Mouse (Mus musculus): ENCODE measurements around the gene Klk4.

DNA sequence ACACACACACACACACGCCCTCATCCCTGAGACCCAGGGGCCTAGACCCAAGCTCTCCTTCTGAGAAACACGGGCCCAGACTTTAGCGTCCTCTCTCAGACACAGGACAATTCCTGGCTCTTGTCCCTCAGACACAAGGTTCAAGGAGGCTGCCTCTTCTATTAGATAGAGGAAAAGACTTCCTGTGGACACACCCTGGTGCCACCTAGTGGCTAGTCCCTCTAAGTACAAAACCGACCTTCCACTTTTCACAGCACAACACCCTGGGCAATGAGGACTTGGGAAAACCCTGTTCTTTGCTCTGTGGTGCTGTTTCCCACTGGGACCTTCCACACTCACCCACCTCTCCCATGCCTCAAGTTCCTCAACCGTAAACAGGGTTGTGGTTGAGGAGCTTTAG is 45.0 kb downstream of the Klk4 start:
- TF ChIP-seq CTCF (IDR thresholded peaks at IDR 0.05; ENCODE audit: extremely low read depth, insufficient read length, insufficient replicate concordance, low read depth, low read length) (peak; percentile 29; the same call in 1 of the 2 replicates), POLR2A (IDR thresholded peaks at IDR 0.05; ENCODE audit: low read depth, low read length) (no peak)
